Mouse (Mus musculus) C2C12 (cell line): ENCODE data around the gene Acot12.

ENCODE experiments used
- CTCF ChIP-seq: IDR thresholded peaks from one replicate; pipeline ENCODE4 v1.5.1; 2011; ENCODE audit not compliant: control insufficient read depth, insufficient read depth, insufficient read length
- MYOG ChIP-seq: IDR thresholded peaks from one replicate; pipeline ENCODE4 v1.6.1; 2011; ENCODE audit not compliant: control insufficient read depth, insufficient read length; ENCODE audit errors: extremely low read depth

- no peak for TF ChIP-seq MYOG
- no peak for TF ChIP-seq CTCF
Observed at GRCm38 (mm10) chr13:91702337-91702736, 39.0 kb upstream of the Acot12 start.
